Mouse (Mus musculus): ENCODE data around the gene Rps6kc1.

DNA sequence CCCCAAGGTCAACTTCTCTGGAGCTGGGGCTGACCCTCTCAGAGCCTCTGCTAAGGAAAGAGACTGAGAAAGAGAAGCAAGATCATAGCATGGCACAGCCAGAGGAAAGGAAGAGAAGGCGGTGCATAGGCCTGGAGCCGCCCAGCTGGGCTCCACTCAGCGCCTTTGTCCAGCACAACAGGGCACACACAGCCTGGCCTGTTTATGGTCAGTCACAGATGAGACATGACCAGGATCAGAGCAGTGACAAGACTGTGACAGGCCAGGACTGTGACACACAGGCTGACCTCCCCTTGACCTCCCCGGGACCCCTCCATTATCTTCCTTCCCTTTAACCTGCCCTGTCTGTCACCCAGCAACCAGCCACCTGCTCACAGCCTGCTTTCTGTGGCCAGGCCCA is 249.8 kb downstream of the Rps6kc1 start:
- no peak for TF ChIP-seq EP300 (IDR thresholded peaks at IDR 0.05; ENCODE audit: low read length)
- TF ChIP-seq CTCF (conservative IDR thresholded peaks at IDR 0.05 in 1 of 2, IDR thresholded peaks at IDR 0.05 in 1 of 2; ENCODE audit: low read depth in 2 of 2, low read length in 2 of 2) = no peak
- TF ChIP-seq ZNF384 (IDR thresholded peaks at IDR 0.05; ENCODE audit: low read depth, low read length) = no peak
- TF ChIP-seq BHLHE40 (IDR thresholded peaks at IDR 0.05; ENCODE audit: low read depth, low read length) = no peak
- no peak for TF ChIP-seq CHD1 (IDR thresholded peaks at IDR 0.05; ENCODE audit: low read depth, low read length)
- no peak for TF ChIP-seq ZKSCAN1 (IDR thresholded peaks at IDR 0.05; ENCODE audit: borderline replicate concordance, low read depth, low read length)
- no peak for TF ChIP-seq NRF1 (IDR thresholded peaks at IDR 0.05; ENCODE audit: low read depth, low read length)
- no peak for TF ChIP-seq MYC (IDR thresholded peaks at IDR 0.05; ENCODE audit: low read depth, low read length)
- TF ChIP-seq KAT2A (IDR thresholded peaks at IDR 0.05; ENCODE audit: insufficient replicate concordance, low read length) = no peak

Data from CH12.LX (cell line).